Mouse (Mus musculus): ENCODE measurements around the gene Armc10. TPM values are rescaled to one million over a fixed set of nuclear protein-coding genes. Genes with fewer than 3 reads are reported as not detected.

The Armc10 gene
- polyA plus RNA-seq (2017; shearing (Covaris generic)) = 33.2 TPM

GRCm38 (mm10) chr5:21645439-21646132 lies at the start of gene Armc10, which contains the start of gene Fbxl13:
Armc10 (plus strand) TSS chr5:21645813.
Fbxl13 (minus strand) TSS chr5:21645634.

GRCm38 (mm10) chr5:21701351-21702008 lies 55.9 kb downstream of the Armc10 start, which contains the start of gene Napepld:
Napepld (minus strand) TSS chr5:21701396.

Other genes with a start within 250 kb of the Armc10 start
- gene Ccdc146, start 221.1 kb upstream of the Armc10 start, polyA plus RNA-seq (2017; shearing (Covaris generic)) = 0.17 TPM
- gene Fam185a, start 220.9 kb upstream of the Armc10 start, polyA plus RNA-seq (2017; shearing (Covaris generic)) = 4.1 TPM
- not detected for gene Lrrc17, start 102.3 kb upstream of the Armc10 start, polyA plus RNA-seq (2017; shearing (Covaris generic))
- gene Fbxl13, start 179 bp upstream of the Armc10 start, polyA plus RNA-seq (2017; shearing (Covaris generic)) = not detected
- gene Napepld, start 55.6 kb downstream of the Armc10 start, polyA plus RNA-seq (2017; shearing (Covaris generic)) = 3.0 TPM
- gene Pmpcb, start 91.3 kb downstream of the Armc10 start, polyA plus RNA-seq (2017; shearing (Covaris generic)) = 60.6 TPM
- 50.5 TPM for gene Dnajc2, start 139.4 kb downstream of the Armc10 start, polyA plus RNA-seq (2017; shearing (Covaris generic))
- 158 TPM for gene Psmc2, start 139.5 kb downstream of the Armc10 start, polyA plus RNA-seq (2017; shearing (Covaris generic))
- not detected for gene Slc26a5, start 219.8 kb downstream of the Armc10 start, polyA plus RNA-seq (2017; shearing (Covaris generic))

Measured in inflammation-experienced regulatory T-cells, adult 16 weeks (primary cell).